Mouse (Mus musculus): ENCODE results near the gene Nup54. TPM values are rescaled to one million over a fixed set of nuclear protein-coding genes. Genes with fewer than 3 reads are reported as not detected.

Nup54 gene
- polyA plus RNA-seq, 1 experiment: 22.4 TPM

DNA sequence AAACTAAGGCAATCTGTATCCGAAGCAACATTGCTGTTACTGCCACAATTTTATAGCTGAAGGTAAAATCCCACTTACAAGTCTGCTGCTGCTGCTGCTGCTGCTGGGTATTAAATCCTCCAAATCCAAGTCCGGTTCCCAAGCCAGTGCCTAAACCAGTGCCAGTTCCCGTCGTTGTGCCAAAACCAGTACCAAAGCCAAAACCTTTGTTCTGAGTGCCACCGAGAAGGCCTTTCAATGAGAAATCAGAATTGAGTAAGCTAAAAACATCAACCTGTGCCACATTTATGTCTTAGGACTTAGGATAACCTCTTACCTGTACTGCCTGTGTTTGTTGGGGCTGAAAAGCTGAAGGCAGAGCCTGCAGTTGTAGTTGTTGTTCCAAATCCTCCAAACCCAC is 4.3 kb downstream of the Nup54 start:
- no peaks in the 10 kb centered on the region for H3K4me1 ChIP-seq (ENCODE audit: control insufficient read depth, insufficient read depth, low read length)
- TF ChIP-seq POLR2A (IDR thresholded peaks at IDR 0.05; ENCODE audit: extremely low read depth, insufficient read depth, low read length): no peak
- no peak for TF ChIP-seq CTCF (IDR thresholded peaks at IDR 0.05; ENCODE audit: extremely low read depth, insufficient read depth, low read length)
- H3K4me3 ChIP-seq (ENCODE audit: insufficient read depth, low read length): no peak overlapping the region
- H3K27ac ChIP-seq (ENCODE audit: insufficient read depth, low read length): no peak overlapping the region

DNA sequence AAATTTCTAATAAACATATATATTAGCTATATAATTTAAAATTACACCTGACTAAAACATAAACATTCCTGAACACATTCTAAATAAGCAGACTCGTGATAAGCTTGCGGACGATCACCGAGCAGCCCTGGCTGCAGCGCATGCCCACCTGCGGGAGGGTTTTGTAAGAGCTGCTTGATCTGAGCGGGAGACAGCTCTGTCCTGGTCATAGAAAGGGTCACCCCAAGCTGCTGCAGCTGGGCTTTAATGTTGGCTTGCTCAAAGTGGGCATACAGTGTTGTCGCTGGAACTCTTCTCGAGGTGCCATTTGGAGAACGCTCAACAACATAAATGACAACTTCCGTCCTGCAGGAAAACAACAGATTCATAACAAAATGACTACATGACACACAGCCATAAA is 10.9 kb downstream of the Nup54 start:
- Histone ChIP-seq H3K4me1 (ENCODE audit: control insufficient read depth, insufficient read depth, low read length) (no peaks in the 10 kb centered on the region), H3K27ac (ENCODE audit: insufficient read depth, low read length) (no peak overlapping the region), H3K4me3 (ENCODE audit: insufficient read depth, low read length) (no peak overlapping the region)
- no peak for TF ChIP-seq POLR2A (IDR thresholded peaks at IDR 0.05; ENCODE audit: extremely low read depth, insufficient read depth, low read length)
- TF ChIP-seq CTCF (IDR thresholded peaks at IDR 0.05; ENCODE audit: extremely low read depth, insufficient read depth, low read length): no peak

DNA sequence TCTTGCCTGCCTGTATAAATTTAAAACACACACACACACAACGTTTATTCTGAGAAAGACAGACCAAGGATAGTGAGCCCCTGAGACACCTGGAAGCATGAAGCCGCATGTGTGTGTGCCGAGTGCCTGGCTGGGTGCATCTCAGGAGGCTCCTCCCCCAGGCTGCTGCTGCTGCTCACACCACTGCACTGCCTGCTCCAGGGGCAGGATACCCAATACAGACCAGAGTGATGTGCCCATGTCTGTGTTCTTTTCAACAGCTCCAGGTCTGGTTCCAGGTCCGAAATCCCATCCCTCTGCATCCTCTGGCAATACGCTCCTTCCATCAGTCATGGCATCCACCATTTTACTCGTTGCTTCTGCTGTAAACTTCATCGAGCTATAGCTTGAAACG is 21.0 kb downstream of the Nup54 start:
- Histone ChIP-seq H3K4me3 (ENCODE audit: insufficient read depth, low read length) (no peak overlapping the region), H3K4me1 (ENCODE audit: control insufficient read depth, insufficient read depth, low read length) (no peaks in the 10 kb centered on the region), H3K27ac (ENCODE audit: insufficient read depth, low read length) (no peak overlapping the region)
- TF ChIP-seq POLR2A (IDR thresholded peaks at IDR 0.05; ENCODE audit: extremely low read depth, insufficient read depth, low read length): no peak

DNA sequence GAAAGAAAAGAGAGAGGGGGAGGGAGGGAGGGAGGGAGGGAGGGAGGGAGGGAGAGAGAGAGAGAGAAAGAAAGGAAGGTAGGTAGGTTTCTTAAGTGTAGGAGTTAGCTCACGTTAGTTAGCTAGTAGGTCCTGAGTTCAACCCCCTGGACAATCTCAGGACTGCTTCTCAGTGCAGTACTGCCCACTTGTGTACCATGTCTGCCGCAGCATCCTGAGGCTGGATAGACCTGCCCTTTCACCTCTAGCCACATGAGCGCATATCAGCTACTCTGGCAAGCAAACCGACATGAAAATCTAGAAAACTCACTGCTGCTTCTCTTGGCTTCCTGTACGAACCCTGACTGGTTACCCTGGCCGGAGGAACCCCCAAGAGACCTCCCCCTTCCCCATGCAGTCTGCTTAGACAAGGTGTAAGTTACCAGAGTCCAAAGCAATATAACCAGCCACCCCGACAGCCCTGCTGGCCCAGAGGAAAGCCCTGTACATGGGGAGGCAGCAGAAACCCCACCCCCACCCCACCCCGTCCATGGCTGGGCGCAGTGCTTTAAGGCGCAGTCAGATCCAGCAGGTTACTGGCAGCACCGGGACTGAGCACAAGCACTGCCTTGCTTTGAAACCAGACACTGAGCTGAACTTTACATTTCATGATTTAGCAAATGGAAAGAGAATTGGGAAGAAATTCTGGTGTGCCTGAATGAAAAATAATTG is 21.6 kb downstream of the Nup54 start:
- Histone ChIP-seq H3K4me3 (ENCODE audit: insufficient read depth, low read length) (no peak overlapping the region), H3K4me1 (ENCODE audit: control insufficient read depth, insufficient read depth, low read length) (no peaks in the 10 kb centered on the region), H3K27ac (ENCODE audit: insufficient read depth, low read length) (no peak overlapping the region)
- TF ChIP-seq POLR2A (IDR thresholded peaks at IDR 0.05; ENCODE audit: extremely low read depth, insufficient read depth, low read length) (no peak), CTCF (IDR thresholded peaks at IDR 0.05; ENCODE audit: extremely low read depth, insufficient read depth, low read length) (no peak)

DNA sequence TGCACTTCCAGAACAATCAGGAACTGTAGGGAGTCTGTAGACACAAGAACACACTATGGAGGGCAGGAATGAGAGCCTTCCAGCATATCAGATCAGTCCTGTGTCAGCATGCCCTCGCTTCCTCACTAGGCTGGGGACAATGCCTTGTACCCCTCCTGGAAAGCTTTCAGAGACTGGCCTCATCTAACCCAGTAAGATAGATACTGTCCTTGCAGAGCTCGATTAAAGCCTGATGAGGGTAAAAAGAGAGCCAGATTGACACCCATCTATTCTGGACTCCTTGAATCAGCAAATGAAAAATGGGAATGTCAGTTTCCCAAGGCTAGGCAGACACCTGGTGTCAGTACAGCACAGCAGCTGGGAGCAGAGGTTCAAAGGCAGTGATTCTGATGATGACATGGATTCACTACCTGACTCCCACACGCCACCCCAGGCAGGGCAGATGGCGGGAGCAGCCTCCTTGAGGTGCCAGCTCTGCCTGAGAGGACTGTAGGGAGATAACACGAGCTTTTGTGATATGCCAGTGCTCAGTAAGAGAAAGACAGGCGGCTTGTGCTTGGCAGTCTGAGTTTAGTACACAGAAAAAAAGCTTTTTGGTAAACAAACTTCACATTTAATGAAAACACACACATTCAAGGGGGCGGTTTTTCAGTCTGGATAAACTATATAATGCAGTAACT is 23.4 kb downstream of the Nup54 start:
- Histone ChIP-seq H3K4me3 (ENCODE audit: insufficient read depth, low read length) (no peak overlapping the region), H3K27ac (ENCODE audit: insufficient read depth, low read length) (no peak overlapping the region), H3K4me1 (ENCODE audit: control insufficient read depth, insufficient read depth, low read length) (no peaks in the 10 kb centered on the region)
- TF ChIP-seq CTCF (IDR thresholded peaks at IDR 0.05; ENCODE audit: extremely low read depth, insufficient read depth, low read length) (no peak), POLR2A (IDR thresholded peaks at IDR 0.05; ENCODE audit: extremely low read depth, insufficient read depth, low read length) (no peak)

DNA sequence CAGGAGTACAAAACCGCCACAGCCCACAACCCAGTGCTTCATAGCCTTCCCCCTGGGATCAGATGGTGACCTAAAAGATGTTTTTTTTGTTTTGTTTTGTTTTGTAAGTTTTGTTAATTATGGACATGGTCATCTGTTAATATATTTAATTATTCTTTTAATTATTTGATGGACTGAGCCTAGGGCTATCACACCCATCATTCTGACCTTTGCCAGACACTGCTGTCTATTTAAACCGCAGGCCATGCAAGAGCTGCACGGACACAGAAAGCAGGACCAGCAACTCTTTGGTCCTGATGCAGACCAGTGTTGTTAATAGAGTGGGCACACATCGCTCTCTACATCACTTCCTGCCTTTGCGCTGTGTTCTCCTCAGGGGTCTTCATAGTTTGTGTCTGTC is 24.5 kb downstream of the Nup54 start:
- TF ChIP-seq CTCF (IDR thresholded peaks at IDR 0.05; ENCODE audit: extremely low read depth, insufficient read depth, low read length) (no peak), POLR2A (IDR thresholded peaks at IDR 0.05; ENCODE audit: extremely low read depth, insufficient read depth, low read length) (no peak)
- no peaks in the 10 kb centered on the region for H3K4me1 ChIP-seq (ENCODE audit: control insufficient read depth, insufficient read depth, low read length)
- H3K27ac ChIP-seq (ENCODE audit: insufficient read depth, low read length): no peak overlapping the region
- no peak overlapping the region for H3K4me3 ChIP-seq (ENCODE audit: insufficient read depth, low read length)

DNA sequence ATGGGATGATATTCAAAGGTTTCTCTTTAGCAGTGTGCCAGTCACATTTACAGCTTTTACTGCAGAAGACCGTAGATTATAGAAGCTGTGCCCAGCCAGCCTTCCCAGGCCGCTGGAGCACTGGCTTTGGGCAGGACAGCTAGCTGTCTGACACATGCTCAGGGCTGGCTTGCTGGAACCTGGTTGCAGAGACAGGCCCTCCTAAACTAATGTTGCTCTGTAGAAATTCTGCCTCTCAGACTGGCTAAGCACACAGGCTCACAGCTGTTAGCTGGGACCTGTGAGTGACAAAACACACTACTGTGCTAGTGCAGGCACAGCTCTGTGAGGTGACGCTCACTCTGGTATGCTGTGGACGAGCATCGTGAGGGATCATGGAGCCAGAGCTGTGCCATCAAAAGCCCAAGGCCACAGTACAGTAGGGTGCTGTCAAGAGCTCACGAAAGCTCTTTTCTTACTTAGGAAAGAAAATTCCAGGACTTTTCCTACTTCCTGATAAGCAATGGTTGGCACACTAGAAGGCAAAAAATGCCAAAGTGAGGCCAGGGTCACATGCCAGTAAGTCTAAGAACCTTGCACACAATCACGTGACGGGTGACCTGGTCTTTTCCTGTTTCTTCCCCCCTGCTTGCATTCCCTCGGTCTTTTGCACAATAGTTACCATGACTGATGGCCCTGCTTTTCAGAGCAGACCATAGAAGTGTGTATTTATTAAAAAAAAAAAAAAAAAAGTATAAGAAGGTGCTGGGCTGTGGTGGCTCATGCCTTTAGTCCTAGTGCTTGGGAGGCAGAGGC is 25.5 kb downstream of the Nup54 start:
- TF ChIP-seq CTCF (IDR thresholded peaks at IDR 0.05; ENCODE audit: extremely low read depth, insufficient read depth, low read length) (no peak), POLR2A (IDR thresholded peaks at IDR 0.05; ENCODE audit: extremely low read depth, insufficient read depth, low read length) (no peak)
- no peak overlapping the region for H3K4me3 ChIP-seq (ENCODE audit: insufficient read depth, low read length)
- H3K4me1 ChIP-seq (ENCODE audit: control insufficient read depth, insufficient read depth, low read length): no peaks in the 10 kb centered on the region
- H3K27ac ChIP-seq (ENCODE audit: insufficient read depth, low read length): no peak overlapping the region

DNA sequence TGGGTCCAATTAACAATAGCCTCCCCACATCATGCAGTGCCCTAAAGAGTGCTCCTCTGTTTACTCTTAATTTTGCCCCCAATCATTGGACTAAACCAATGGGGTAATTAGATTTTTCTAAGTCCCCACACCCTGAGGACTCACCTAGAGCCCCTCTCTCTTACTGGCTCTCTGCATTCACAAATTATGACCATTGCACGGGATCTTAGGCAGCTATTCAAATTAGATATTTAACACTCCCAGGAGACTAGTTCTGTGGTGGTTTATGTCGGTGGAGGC is 30.7 kb downstream of the Nup54 start:
- TF ChIP-seq CTCF (IDR thresholded peaks at IDR 0.05; ENCODE audit: extremely low read depth, insufficient read depth, low read length): no peak
- no peak for TF ChIP-seq POLR2A (IDR thresholded peaks at IDR 0.05; ENCODE audit: extremely low read depth, insufficient read depth, low read length)
- no peaks in the 10 kb centered on the region; the same call in 1 of the 2 replicates for H3K4me1 ChIP-seq (ENCODE audit: control insufficient read depth, insufficient read depth, low read length)
- no peak overlapping the region for H3K27ac ChIP-seq (ENCODE audit: insufficient read depth, low read length)
- H3K4me3 ChIP-seq (ENCODE audit: insufficient read depth, low read length): no peak overlapping the region

DNA sequence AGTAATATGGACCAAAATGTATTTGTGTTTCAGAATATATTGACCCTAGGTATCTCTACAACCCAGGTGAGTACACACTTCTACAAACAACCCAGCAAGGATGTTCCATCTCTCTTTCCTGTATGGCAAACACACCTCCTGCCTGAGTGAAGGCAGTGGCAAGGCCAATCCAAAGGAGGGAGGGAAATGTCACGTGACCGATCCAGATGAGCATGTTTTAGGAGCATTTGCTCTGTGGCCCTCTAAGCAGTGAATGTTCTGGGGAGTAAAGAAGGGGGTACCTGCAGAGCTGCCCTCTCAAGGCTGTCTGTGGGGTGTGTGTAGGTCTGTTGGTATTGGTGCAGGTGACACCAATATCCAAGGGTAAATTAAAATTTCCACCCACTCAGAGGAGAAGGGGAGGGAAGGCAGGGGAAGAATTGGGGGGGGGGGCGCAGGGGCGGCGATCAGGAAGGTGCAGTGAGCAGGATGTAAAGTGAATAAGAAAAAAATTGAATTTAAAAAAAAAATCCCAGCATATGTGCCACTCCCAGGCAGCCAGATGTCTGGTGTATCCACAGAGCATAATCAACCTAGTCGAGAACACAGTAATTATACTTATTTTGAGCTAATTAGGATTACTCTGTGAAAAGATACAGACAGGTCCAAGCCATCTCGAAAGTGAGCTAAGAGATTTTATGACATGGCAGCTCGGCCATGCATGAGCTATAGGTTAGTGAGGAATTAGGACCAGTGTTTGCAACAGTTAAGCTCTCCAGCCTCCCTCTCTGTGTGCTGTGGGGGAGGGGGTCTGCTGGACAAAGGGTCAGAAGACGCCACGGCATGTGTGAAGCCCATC is 31.2 kb downstream of the Nup54 start:
- no peak overlapping the region for H3K27ac ChIP-seq (ENCODE audit: insufficient read depth, low read length)
- H3K4me3 ChIP-seq (ENCODE audit: insufficient read depth, low read length): no peak overlapping the region
- no peaks in the 10 kb centered on the region; the same call in 1 of the 2 replicates for H3K4me1 ChIP-seq (ENCODE audit: control insufficient read depth, insufficient read depth, low read length)
- TF ChIP-seq POLR2A (IDR thresholded peaks at IDR 0.05; ENCODE audit: extremely low read depth, insufficient read depth, low read length): no peak
- TF ChIP-seq CTCF (IDR thresholded peaks at IDR 0.05; ENCODE audit: extremely low read depth, insufficient read depth, low read length): no peak
